Mouse (Mus musculus) MEL (cell line): Measurements from ENCODE around the gene Brip1. TPM values are rescaled to one million over a fixed set of nuclear protein-coding genes. Genes with fewer than 3 reads are reported as not detected.

Experiments
- DNase-seq: peaks from one replicate; pipeline ENCODE4 v3.0.0; 2011; ENCODE audit warnings: low read depth, low spot score
- H3K27ac ChIP-seq: 2 replicates; pipeline ENCODE4 v1.5.1; 2012; ENCODE audit warnings: low read depth, mild to moderate bottlenecking, control low read depth, low read length, moderate library complexity; ENCODE audit not compliant: control insufficient read depth
- H3K27me3 ChIP-seq, 2 experiments: fragments of 150-350 bp in 1 of 2; sonication (generic) in 1 of 2; 2 replicates each; pipeline ENCODE4 v1.6.1; 2012; ENCODE audit warnings: low read length in 2 of 2, mild to moderate bottlenecking in 2 of 2, improper control_type of control experiment in 1 of 2, moderate library complexity in 1 of 2; ENCODE audit not compliant: insufficient read depth in 2 of 2, control insufficient read depth in 1 of 2
- H3K36me3 ChIP-seq, 2 experiments: 2 replicates each; pipeline ENCODE4 v1.6.1; 2012 to 2014; ENCODE audit warnings: low read length in 2 of 2, improper control_type of control experiment in 1 of 2, inconsistent platforms in 1 of 2, mild to moderate bottlenecking in 1 of 2; ENCODE audit not compliant: insufficient read depth in 2 of 2, control insufficient read depth in 1 of 2
- H3K4me1 ChIP-seq, 2 experiments: fragments of 150-350 bp in 1 of 2; sonication (generic) in 1 of 2; 2 replicates each; pipeline ENCODE4 v1.6.1; 2012; ENCODE audit warnings: low read length in 2 of 2, improper control_type of control experiment in 1 of 2, mild to moderate bottlenecking in 1 of 2; ENCODE audit not compliant: insufficient read depth in 2 of 2, control insufficient read depth in 1 of 2
- H3K4me3 ChIP-seq, 2 experiments: fragments of 150-350 bp in 1 of 2; sonication (generic) in 1 of 2; 2 replicates each; pipeline ENCODE4 v1.5.1; 2012; ENCODE audit warnings: low read depth in 2 of 2, low read length in 2 of 2, mild to moderate bottlenecking in 2 of 2, moderate library complexity in 2 of 2, control low read depth in 1 of 2, improper control_type of control experiment in 1 of 2; ENCODE audit not compliant: control insufficient read depth in 1 of 2, insufficient read depth in 1 of 2
- H3K79me2 ChIP-seq: 2 replicates; pipeline ENCODE4 v1.6.1; 2012; ENCODE audit warnings: mild to moderate bottlenecking, low read length, moderate library complexity; ENCODE audit not compliant: control insufficient read depth, poor library complexity, insufficient read depth
- H3K9ac ChIP-seq: 2 replicates; pipeline ENCODE4 v1.6.1; 2012; ENCODE audit warnings: low read depth, mild to moderate bottlenecking, control low read depth, low read length, moderate library complexity; ENCODE audit not compliant: control insufficient read depth, poor library complexity, severe bottlenecking
- H3K9me3 ChIP-seq: fragments of 150-350 bp; sonication (generic); replicated peaks from 2 replicates; pipeline ENCODE4 v1.6.1; 2012; ENCODE audit warnings: mild to moderate bottlenecking, low read length, improper control_type of control experiment, moderate library complexity; ENCODE audit not compliant: insufficient read depth
- BHLHE40 ChIP-seq: IDR thresholded peaks from 2 replicates; pipeline ENCODE4 v1.6.1; 2012; ENCODE audit warnings: low read depth, mild to moderate bottlenecking, inconsistent platforms, low read length, improper control_type of control experiment, borderline replicate concordance
- CHD2 ChIP-seq: IDR thresholded peaks from 2 replicates; pipeline ENCODE4 v1.6.1; 2011; ENCODE audit warnings: low read length, improper control_type of control experiment
- E2F4 ChIP-seq: IDR thresholded peaks from 2 replicates; pipeline ENCODE4 v1.6.1; 2011; ENCODE audit warnings: low read depth, low read length, improper control_type of control experiment, borderline replicate concordance
- ELF1 ChIP-seq: IDR thresholded peaks from 2 replicates; pipeline ENCODE4 v1.6.1; 2014; ENCODE audit warnings: low read depth, mild to moderate bottlenecking, inconsistent platforms, low read length, improper control_type of control experiment, moderate library complexity
- EP300 ChIP-seq, 2 experiments: IDR thresholded peaks; 2 replicates each; pipeline ENCODE4 v1.6.1; 2011; ENCODE audit warnings: improper control_type of control experiment in 2 of 2, low read length in 2 of 2, low read depth in 1 of 2, mild to moderate bottlenecking in 1 of 2
- ETS1 ChIP-seq: IDR thresholded peaks from 2 replicates; pipeline ENCODE4 v1.6.1; 2012; ENCODE audit warnings: low read depth, mild to moderate bottlenecking, inconsistent platforms, low read length, improper control_type of control experiment, moderate library complexity
- GABPA ChIP-seq: IDR thresholded peaks from 2 replicates; pipeline ENCODE4 v1.6.1; 2012; ENCODE audit warnings: low read depth, mild to moderate bottlenecking, inconsistent platforms, low read length, improper control_type of control experiment, moderate library complexity
- HCFC1 ChIP-seq: IDR thresholded peaks from 2 replicates; pipeline ENCODE4 v1.6.1; 2012; ENCODE audit warnings: low read depth, mild to moderate bottlenecking, inconsistent platforms, low read length, improper control_type of control experiment, moderate library complexity
- KAT2A ChIP-seq: conservative IDR thresholded peaks from 2 replicates; pipeline ENCODE4 v1.6.1; 2012; ENCODE audit warnings: low read depth, low read length, improper control_type of control experiment, inconsistent platforms
- MAFK ChIP-seq: IDR thresholded peaks from 2 replicates; pipeline ENCODE4 v1.6.1; 2011; ENCODE audit warnings: low read depth, mild to moderate bottlenecking, low read length, improper control_type of control experiment, borderline replicate concordance
- MEF2A ChIP-seq: IDR thresholded peaks from 2 replicates; pipeline ENCODE4 v1.6.1; 2014; ENCODE audit warnings: low read depth, mild to moderate bottlenecking, inconsistent platforms, low read length, improper control_type of control experiment; ENCODE audit not compliant: poor library complexity, insufficient replicate concordance, severe bottlenecking; ENCODE audit errors: extremely low read depth
- MXI1 ChIP-seq: IDR thresholded peaks from 2 replicates; pipeline ENCODE4 v1.6.1; 2011; ENCODE audit warnings: mild to moderate bottlenecking, low read depth, low read length, improper control_type of control experiment
- MYC ChIP-seq: IDR thresholded peaks from 2 replicates; pipeline ENCODE4 v1.6.1; 2011; ENCODE audit warnings: low read depth, mild to moderate bottlenecking, low read length, improper control_type of control experiment, moderate library complexity
- NELFE ChIP-seq: IDR thresholded peaks from 2 replicates; pipeline ENCODE4 v1.6.1; 2011; ENCODE audit warnings: low read depth, low read length, improper control_type of control experiment
- NRF1 ChIP-seq: IDR thresholded peaks from 2 replicates; pipeline ENCODE4 v1.6.1; 2014; ENCODE audit warnings: low read depth, mild to moderate bottlenecking, inconsistent platforms, low read length, improper control_type of control experiment, moderate library complexity; ENCODE audit not compliant: poor library complexity, insufficient read depth, severe bottlenecking
- POLR2A ChIP-seq, 2 experiments: IDR thresholded peaks; 2 replicates each; pipeline ENCODE4 v1.6.1; 2011 to 2012; ENCODE audit warnings: low read length in 2 of 2, mild to moderate bottlenecking in 2 of 2, control low read depth in 1 of 2, improper control_type of control experiment in 1 of 2, low read depth in 1 of 2, moderate library complexity in 1 of 2; ENCODE audit not compliant: control insufficient read depth in 1 of 2, insufficient read depth in 1 of 2, poor library complexity in 1 of 2
- POLR2AphosphoS2 ChIP-seq: IDR thresholded peaks from 2 replicates; pipeline ENCODE4 v1.6.1; 2011; ENCODE audit warnings: low read length, improper control_type of control experiment
- SIN3A ChIP-seq: IDR thresholded peaks from 2 replicates; pipeline ENCODE4 v1.6.1; 2012; ENCODE audit warnings: low read length, improper control_type of control experiment, inconsistent platforms
- SMC3 ChIP-seq: IDR thresholded peaks from 2 replicates; pipeline ENCODE4 v1.6.1; 2011; ENCODE audit warnings: low read depth, low read length, improper control_type of control experiment
- TAL1 ChIP-seq: IDR thresholded peaks from 2 replicates; pipeline ENCODE4 v1.6.1; 2012; ENCODE audit warnings: mild to moderate bottlenecking, inconsistent platforms, low read length, moderate library complexity, mixed read lengths
- TBP ChIP-seq: IDR thresholded peaks from 2 replicates; pipeline ENCODE4 v1.8.0; 2011; ENCODE audit warnings: low read depth, low read length, improper control_type of control experiment
- TCF12 ChIP-seq: IDR thresholded peaks from 2 replicates; pipeline ENCODE4 v1.6.1; 2014; ENCODE audit warnings: low read depth, mild to moderate bottlenecking, inconsistent platforms, low read length, improper control_type of control experiment, moderate library complexity
- USF1 ChIP-seq: IDR thresholded peaks from 2 replicates; pipeline ENCODE4 v1.6.1; 2014; ENCODE audit warnings: low read depth, mild to moderate bottlenecking, inconsistent platforms, low read length, improper control_type of control experiment, moderate library complexity
- USF2 ChIP-seq, 2 experiments: IDR thresholded peaks; 2 replicates each; pipeline ENCODE4 v1.6.1; 2011 to 2012; ENCODE audit warnings: improper control_type of control experiment in 2 of 2, low read length in 2 of 2, borderline replicate concordance in 1 of 2, inconsistent platforms in 1 of 2, low read depth in 1 of 2, mild to moderate bottlenecking in 1 of 2; ENCODE audit not compliant: insufficient read depth in 1 of 2
- ZC3H11A ChIP-seq: IDR thresholded peaks from 2 replicates; pipeline ENCODE4 v1.6.1; 2012; ENCODE audit warnings: low read depth, mild to moderate bottlenecking, inconsistent platforms, low read length, improper control_type of control experiment
- ZKSCAN1 ChIP-seq: IDR thresholded peaks from 2 replicates; pipeline ENCODE4 v1.6.1; 2012; ENCODE audit warnings: low read depth, mild to moderate bottlenecking, inconsistent platforms, low read length, improper control_type of control experiment, moderate library complexity
- ZMIZ1 ChIP-seq: IDR thresholded peaks from 2 replicates; pipeline ENCODE4 v1.6.1; 2012; ENCODE audit warnings: low read depth, mild to moderate bottlenecking, inconsistent platforms, low read length, improper control_type of control experiment, moderate library complexity
- ZNF384 ChIP-seq: IDR thresholded peaks from 2 replicates; pipeline ENCODE4 v1.6.1; 2012; ENCODE audit warnings: low read depth, mild to moderate bottlenecking, inconsistent platforms, low read length, improper control_type of control experiment
- polyA plus RNA-seq, 2 experiments: library from polyadenylated mRNA; stranded (reverse) in 1 of 2; unstranded in 1 of 2; fragments of >175 nt in 1 of 2; fragments of >200 nt in 1 of 2; gene quantifications; 2 replicates each; pipeline versions ENCODE4 v1.2.1 to v1.2.4; 2012; ENCODE audit warnings: low replicate concordance in 2 of 2, low read depth in 1 of 2; ENCODE audit not compliant: insufficient read length in 2 of 2, insufficient read depth in 1 of 2, missing spikeins in 1 of 2
- total RNA-seq: library from RNA; depleted of rRNA; stranded (reverse); fragments of 300-350 nt; gene quantifications from 2 replicates; pipeline ENCODE4 v1.2.3, GENCODE M21; 2012; rRNA removed

Brip1 gene
- 14.7 and 14.9 TPM in 2 replicates for total RNA-seq
- polyA plus RNA-seq, result 10 to 100 TPM; 13.4 to 20.9 TPM

DNA sequence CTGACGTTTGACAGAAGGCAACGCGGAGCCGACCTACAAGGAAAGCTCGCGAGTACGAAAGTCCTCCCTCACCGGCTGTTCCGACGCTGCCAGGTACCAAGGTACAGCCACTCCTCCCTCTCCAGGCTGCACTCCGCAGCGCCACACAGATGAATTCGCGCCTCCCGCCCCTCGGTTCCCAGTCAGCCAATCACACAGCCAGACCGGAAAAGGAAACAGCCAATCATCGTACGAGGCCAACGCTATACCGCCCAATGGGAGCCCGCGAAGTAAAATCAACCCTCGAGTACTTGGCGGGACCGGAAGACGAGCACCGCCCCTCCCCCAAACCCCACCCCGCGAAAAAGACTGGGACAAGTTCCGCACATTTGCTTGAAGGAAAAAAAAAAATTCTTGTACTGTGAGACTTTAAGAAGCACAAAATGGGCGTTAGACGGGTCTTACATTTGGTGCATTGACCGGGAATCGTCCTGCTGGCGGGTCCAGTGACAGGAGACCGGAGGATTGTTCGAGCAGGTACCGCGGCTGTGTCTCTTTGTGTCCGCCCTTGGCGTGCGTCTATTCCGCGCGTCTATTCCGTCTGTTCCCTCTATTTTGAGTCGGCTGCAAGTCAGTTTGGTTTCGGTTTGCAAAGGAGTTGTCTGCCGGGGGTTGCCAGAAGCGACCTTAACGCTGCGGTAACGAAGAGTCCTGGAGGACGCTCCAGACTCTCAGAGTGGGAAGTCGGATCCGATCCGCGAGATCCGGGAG, at the start of gene Brip1:
Gene Brip1 (minus strand): TSS at position 157 of the 750 bp plus-strand sequence.
- Histone ChIP-seq H3K9ac (peak within 1 kb of the TSS; percentile 96), H3K36me3 (peaks cover 3 to 15% of the 10 kb centered on the region in 2 experiments; a peak in 3 of 4 replicates), H3K4me3 (peak within 1 kb of the TSS; percentile 78 to 99), H3K9me3 (no peaks in the 10 kb centered on the region), H3K27ac (peak within 1 kb of the TSS; percentile 99), H3K79me2 (peaks cover 41% of the 10 kb centered on the region), H3K4me1 (peaks cover 7% of the 10 kb centered on the region in 2 experiments), H3K27me3 (no peaks in the 10 kb centered on the region)
- TF ChIP-seq POLR2AphosphoS2 (peak; percentile 95), MAFK (no peak), MXI1 (peak; percentile 87), KAT2A (no peak; the same call in 1 of the 2 replicates), ZKSCAN1 (no peak), ELF1 (peak; percentile 83), GABPA (no peak), MYC (peak; percentile 84; the same call in 1 of the 2 replicates), ZMIZ1 (peak; percentile 89; the same call in 1 of the 2 replicates), NRF1 (no peak), ZNF384 (peak; percentile 88), E2F4 (peak; percentile 96), TAL1 (no peak), USF2 (IDR thresholded peaks at IDR 0.05; ENCODE audit: borderline replicate concordance in 1 of 2, insufficient read depth in 1 of 2, low read depth in 1 of 2, low read length in 2 of 2) (no peak), USF1 (no peak), TBP (peak; percentile 83), SMC3 (no peak), CHD2 (peak; percentile 46), POLR2A (IDR thresholded peaks at IDR 0.05; ENCODE audit: control insufficient read depth in 1 of 2, insufficient read depth in 1 of 2, low read depth in 1 of 2, low read length in 2 of 2, poor library complexity in 1 of 2) (peak; percentile 63 to 86), EP300 (IDR thresholded peaks at IDR 0.05; ENCODE audit: low read depth in 1 of 2, low read length in 2 of 2) (no peak; a peak in 1 of 4 replicates), ETS1 (peak; percentile 62; the same call in 1 of the 2 replicates), HCFC1 (peak; percentile 76), MEF2A (no peak), ZC3H11A (no peak), SIN3A (peak; percentile 91), TCF12 (peak; percentile 9; the same call in 1 of the 2 replicates), NELFE (peak; percentile 87), BHLHE40 (no peak)
- DNase-seq, result peak; percentile 100
